Mouse (Mus musculus): ENCODE results near the gene Gm3336.
A peak's percentile ranks its signal among the peaks of the same experiment; 100 is the strongest.

DNA sequence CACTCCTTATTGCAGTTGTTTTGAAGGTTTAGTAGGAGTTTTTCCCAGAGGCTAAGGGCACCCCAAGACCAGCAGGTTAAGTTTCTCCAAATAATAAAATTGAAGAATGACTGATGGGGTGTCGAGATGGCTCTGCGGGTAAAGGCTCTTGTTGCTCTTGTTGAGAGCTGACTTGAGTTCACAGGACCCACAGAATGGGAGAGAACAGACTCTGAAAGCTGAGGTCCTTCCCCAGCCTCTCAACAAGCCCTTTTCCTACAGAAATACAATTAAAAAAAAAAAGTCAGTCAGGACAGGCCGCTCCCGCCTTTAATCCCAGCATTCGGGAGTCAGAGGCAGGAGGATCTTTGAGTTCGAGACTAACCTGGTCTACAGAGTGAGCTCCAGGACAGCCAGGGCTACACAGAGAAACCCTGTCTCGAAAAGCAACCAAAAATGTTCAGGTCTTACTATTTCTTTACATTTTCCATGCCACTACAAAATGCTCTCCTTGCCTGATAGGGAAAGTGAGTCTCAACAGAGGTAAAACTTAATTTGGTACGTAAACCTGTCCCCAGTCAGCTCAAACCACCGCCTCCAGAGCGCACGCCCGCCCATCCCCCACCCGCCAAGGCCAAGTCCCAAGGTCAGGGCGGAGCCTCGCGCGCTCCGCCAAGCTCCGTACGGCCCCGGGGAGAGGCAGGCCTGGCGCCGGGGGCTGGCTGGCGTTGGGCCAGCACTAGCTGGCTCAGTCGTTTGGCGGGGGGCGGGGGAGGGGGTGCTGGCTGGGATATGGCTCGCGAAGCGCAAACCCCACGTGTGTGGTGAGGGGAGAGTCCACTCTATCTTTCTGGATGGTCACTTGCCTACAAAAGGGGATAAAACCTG, 22.1 kb upstream of the Gm3336 start:
- peak; percentile 18; the same call in 1 of the 2 replicates for TF ChIP-seq POLR2A (IDR thresholded peaks at IDR 0.05; ENCODE audit: borderline replicate concordance, control insufficient read depth, low read depth, low read length)
- no peak for TF ChIP-seq CTCF (IDR thresholded peaks at IDR 0.05; ENCODE audit: control insufficient read depth, insufficient read depth, low read length)

All from bone marrow, adult 2 months (tissue).